Mouse (Mus musculus) ovary, postnatal 36 days (tissue): ENCODE data around the gene Sin3a.

Source experiments
- DNase-seq: peaks from one replicate; pipeline ENCODE4 v3.0.0; 2022; ENCODE audit warnings: low spot score, mixed read lengths

The Sin3a gene

DNA sequence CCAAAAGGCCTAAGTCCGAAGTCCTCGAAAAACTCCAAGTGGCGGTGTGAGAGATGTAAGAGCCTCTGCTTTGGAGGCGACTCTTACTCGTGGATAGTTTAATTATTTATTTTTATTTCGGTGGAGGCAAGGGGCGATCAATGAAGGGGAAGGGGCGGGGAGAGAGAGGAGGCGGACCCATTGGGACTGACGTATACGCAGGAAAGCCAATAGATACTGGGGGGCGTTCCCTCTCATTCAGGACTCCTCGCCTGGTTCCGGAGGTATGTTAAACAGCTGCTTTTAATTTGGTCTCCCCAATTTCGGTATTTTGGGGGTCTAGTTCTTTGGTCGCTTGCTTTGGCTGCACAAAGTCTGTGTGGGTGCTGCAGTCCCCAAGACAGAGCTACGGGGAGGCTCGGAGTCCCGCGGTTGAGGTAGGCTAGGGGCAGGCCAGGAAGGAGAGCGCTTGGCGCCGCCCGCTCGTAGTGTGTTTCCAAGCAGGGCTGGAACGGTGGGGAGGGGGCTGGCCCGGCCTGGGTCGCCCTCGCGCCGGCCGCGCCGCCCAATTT is at the start of gene Sin3a:
TSS of gene Sin3a (plus strand) at position 240 of the 551 bp plus-strand sequence.
- peak; percentile 65 for DNase-seq

DNA sequence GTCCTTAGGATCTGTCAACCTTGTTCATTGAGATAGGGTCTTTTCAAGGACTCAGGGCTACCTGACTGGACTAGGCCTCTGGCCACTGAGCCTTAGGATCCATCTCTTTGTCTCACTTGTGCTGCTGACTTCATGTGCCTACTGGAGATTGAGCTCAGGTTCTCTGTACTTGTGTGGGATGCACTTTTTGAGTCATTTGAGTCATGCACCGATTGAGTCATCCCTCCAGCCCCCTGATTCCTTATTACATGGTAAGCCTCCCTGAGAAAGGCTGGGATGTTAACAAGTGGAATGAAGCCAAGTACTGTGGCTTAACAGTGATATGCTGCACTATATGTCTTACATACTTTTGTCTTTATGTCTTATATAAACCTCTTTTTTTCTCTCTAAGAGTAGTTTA is 40.1 kb upstream of the Sin3a start:
- DNase-seq: no peak

DNA sequence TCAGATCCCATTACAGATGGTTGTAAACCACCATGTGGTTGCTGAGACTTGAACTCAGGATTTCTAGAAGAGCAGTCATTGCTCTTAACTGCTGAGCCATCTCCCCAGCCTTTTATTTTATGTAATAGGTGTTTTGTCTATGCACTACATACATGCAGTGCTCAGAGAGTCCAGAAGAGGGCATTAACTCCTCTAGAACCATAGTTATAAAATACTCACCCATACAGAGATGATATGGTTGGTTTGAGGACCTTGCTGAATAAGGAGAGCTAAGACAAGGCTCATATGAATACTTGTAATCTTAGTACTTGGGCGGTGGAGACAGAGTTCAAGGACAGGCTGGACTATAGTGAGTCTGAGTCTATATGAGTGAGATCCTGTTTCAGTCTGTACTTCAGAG is 15.6 kb upstream of the Sin3a start:
- DNase-seq: no peak

DNA sequence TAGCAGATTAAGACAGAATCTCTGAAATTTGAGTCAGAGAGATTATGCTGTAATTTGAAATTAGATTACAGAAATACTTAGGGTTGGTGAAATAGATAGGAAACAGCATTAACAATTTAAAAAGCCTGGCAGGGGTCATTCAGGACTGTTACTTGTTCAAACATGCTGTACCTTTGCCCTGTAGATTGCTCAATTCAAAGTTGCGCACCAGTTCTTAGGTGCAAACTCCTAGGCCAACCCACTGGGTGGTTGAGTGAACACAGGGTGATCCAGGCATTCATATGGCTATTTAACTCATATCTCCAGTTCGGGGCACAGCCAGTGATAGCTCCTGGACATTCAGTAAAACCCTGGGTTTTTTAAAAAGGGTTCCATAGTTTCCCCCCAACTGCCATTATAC is 7.7 kb upstream of the Sin3a start:
- no peak for DNase-seq

DNA sequence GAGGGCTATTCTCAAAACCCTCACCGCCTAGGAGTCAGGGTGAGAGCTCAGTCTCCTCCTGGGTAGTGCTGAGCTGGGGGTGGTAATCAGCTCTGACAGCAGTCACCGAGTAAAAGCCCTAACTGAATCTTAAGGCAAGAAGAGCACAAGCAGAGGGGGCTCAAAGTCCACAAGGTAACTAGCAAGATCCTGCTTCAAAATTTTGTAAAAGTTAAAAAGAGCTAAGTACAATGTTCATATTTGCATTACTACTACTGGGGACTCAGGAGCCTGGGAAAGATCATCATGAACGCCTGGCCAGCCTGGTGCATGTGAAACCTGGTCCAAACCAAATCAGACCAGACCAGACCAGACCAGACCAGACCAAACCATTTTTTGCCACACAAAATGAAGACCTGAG is 3.6 kb upstream of the Sin3a start:
- no peak for DNase-seq

DNA sequence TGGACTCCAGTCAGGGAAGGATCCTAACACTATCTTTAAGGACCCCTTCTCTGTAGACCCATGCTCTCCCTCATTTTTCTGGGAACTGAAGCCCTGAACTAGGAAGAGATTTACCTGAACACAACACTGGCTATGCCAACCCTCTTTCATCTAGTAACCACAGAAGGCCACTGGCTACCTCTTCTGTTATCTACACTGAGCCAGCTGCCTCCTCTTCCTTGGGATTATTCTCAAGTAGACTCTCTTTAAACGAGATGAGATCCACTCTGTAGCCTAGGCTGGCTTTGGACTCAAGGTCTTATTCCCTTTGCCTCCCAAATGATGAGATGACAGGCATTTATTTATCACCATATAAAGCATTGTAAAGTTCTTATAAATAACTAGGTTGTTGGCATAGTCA is 1.6 kb upstream of the Sin3a start:
- no peak for DNase-seq

DNA sequence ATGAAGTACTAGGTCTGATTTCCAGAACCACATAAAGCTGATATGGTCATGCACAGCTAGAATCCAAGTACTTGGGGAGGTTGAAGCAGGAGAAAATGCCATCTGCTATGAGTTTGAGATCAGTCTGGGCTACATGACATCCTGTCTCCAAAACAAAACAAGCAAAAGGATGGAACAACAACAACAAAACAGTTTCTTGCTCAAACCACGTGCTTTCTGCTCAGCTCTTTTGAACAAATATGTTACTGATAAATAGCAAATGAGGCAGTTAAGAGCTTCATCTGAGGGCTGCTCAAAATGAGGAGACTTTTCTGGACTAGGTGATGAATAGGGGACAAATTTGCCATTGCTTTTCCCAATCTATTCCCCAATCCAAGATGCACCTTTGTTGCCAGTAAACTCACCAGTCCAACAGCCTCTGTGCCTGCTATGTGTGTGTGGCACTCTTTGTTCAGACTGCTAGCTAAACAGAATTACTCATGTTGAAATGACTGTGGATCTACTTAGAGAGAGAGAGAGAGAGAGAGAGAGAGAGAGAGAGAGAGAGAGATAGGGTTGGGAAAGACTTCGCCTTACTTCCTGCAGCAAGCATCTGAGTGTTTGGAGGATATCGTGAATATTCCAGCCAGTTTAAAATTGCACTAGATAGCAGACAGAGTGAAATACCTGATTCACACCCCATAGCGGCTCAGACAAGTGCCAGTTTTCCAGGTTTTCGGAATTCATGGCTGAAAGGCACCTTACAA is 867 bp upstream of the Sin3a start:
- no peak for DNase-seq

DNA sequence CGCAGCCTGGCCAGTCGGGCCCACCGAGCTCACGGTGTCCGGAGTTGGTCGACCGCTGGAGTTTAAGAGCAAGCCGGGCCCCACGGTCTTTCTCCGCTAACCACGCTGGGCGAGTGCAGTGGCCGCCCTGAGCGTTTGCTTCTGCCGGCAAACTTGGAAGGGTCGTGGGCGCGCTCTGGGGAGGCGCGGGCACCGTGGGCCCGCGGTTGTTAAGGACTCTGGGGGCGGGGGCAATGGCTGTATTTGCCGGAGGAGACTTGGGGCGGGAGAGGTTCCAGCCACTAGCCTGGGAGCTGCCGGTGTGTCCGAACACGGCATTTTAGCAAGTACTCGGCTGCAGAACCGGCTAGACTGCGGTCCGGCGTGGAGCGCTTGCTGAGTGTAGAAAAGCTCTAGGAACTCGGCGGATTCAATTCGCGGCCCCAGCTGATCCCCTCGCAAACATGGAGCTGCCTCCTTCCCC is 717 bp downstream of the Sin3a start:
- DNase-seq: no peak

DNA sequence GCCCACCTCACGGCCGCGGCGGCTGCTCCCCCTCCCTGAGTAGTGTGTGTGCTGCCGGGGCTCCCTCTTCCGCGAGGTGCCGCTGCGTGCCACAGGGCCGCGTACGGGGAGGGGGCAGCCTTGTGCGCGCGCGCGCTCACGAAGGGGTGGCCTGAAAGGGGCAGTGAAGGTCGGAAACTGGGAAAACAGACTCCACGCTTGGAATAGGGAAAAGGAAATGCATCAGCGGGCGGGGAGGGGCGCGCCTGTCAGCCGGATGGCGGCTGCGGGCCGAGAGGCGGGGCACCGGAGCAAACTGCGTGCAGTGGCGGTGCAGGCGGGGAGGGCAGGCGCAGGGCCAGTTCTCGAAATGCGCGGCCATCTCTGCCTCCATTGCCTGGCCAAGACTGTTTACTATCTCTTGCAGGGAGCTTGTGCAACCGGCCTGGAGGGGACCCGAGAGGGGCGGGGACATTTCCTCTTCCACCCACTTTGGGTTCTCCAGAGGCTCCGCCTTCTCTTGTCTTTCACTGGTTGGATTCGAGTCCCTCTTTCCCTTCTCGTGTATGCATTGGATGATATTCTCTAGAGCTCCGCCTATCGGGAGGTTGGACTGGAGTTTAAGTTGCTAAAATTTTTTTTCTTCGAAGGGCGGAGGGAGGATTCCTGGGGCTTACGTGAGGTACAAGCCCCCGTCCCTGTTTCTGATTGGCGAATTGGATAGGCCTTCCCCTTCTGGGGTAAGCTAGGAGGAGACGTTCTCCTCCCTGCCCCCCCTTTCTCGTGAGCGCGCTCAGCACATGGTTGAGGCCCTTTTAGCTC is 1.3 kb downstream of the Sin3a start:
- peak; percentile 96 for DNase-seq

DNA sequence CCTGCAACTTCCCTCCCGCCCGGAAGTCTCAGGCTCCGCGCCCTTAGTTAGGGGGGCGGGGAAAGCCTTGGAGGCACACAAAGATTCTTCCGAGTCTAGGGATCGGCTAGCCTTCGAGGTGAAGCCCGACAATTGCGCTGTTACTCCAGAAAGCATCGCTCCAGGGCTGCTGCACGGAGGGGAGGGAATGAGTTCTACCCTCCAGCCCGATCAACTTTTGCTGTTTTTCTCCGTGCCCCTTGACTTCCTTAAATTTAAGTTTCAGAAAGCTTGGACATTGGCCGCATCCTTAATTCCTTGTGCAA is 1.9 kb downstream of the Sin3a start:
- no peak for DNase-seq

DNA sequence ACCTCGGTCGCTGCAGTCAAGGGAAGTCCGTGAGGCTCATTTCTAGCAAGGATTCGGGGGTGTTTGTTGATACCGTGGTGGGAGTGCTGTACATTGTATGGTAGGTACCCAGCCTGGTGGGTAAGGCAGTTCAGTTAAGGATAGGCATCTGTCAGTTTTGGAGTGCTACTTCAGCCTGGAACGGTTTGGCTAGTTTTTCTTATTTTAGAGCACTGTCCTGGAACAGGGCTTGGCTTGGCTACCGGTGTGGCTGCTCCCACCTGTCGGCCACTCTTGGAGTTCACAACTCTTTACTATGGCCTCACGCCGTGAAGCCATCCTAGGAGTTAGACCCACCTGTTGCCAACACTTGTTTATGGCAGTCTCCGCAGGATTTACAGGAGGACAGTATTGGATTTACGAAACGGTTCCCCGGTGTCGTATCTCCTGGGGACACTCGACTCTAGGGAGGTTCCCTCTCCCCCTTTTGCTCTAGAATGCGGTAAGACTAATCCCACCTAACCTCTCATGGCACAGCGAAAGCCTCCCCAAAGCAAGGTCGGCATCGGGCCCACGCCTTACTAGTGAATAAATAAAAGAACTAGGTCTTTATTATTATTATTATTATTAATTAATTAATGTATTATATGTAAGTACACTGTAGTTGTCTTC is 2.5 kb downstream of the Sin3a start:
- DNase-seq: peak; percentile 35

DNA sequence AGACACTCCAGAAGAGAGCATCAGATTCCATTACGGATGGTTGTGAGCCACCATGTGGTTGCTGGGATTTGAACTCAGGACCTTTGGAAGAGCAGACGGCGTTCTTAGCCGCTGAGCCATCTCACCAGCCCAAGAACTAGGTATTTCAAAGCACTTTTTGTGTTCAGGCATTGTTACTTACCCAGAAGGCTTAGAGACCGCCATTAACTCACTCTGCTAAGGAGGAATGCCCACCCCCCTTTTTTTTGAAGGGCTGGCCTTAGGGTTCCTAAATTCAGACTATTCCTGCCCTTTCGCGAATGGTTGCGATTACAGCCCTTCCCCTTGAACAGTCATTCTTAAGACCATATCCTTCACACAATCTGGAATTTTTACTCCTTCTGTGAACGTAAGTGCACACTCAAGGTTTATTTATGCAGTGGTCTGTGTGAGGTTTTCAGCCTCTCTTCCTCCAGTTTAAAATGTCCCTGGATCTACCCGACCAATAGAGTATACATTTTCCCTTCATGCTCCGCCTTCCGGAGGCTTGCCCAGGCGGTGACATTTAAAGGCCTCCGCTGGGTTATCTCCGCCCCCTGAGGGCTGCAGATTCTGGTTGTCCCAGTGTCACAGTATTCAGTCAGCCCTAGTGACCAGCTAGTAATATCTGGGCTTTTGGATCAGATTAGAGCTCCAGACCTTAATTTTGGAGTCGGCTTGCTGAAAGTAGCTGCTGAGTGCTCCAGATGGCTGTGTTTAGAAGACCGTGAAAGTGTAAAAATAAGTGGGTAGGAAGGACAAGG is 3.2 kb downstream of the Sin3a start:
- DNase-seq: peak; percentile 65

DNA sequence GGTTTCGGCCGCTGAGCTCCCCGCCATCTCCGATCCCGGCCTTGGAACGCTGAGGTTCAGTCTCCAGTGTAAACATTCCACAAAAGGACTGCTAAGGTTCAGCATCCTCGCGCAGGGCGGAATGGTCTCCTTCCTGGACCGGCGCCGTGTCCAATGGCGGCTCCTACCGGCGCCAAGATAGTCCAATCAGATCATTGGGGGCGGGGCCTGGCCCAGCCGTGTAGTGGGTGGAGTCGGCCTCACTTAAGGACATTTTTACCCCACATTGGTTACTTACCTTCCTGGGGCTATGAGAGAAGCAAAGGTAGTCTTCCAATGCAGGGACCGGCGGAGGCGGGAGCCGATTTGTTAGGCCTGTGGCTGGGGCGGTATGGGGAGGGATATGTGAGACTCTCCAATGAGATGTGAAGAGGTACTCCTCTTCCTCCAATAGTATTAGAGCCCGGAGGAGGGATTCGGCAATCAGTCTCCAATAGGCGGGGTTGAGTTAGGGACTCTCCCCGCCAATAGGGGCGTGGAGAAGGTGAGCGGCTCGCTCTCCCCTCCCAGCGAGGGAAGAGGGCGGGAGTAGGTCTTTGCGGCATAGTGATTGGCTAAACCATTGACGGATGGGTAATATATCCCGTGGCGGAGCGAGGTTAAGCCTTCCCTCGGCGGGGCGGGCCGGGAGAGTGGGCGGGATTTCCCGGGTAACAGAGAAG is 4.0 kb downstream of the Sin3a start:
- DNase-seq: peak; percentile 96

DNA sequence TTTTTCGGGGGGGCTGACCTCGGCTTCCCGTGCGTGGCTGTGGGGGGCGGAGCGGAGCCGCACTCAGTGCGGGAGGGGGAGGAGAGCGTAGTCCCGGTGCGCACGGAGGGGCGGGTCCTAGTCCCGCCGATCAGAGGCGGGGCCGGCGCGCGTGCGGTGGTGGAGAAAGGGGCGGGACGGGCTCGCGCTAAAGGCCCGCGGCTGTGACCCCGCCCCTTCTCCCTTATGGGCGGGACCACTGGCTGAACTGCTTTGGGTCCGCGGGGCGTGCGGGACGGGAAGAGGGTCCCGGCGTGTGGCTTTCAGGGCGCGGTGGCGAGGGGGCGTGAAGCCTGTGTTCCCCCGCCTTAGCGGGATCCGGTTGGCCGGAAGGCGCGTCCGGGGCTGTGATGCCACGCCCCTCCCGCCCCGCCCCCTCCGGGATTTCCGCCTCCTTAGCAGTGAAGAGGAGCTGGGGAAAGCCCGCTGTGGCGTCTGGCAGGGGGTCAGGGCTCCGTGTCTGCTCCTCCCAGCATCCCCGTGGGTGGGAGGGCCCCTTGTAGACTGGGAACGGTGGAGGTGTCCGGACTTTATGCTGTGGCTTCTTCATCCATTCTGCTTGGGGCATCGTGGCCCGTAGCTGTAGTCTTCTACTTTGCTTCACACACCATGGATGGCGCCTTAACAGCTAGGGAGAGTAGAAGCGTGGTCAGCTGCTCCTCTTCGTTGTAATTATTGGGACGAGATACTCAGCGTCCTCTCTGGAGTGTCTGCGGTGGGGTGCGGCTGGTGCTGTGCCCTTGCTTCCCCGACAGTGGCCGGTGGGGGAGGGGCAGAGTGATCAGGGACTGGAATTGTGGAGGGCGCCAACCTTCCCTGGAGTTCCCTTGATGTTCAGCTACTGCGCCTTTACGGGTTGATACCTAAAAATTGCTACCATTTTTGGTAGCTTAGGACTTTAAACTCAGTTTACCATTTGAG is 5.1 kb downstream of the Sin3a start:
- peak; percentile 92 for DNase-seq

DNA sequence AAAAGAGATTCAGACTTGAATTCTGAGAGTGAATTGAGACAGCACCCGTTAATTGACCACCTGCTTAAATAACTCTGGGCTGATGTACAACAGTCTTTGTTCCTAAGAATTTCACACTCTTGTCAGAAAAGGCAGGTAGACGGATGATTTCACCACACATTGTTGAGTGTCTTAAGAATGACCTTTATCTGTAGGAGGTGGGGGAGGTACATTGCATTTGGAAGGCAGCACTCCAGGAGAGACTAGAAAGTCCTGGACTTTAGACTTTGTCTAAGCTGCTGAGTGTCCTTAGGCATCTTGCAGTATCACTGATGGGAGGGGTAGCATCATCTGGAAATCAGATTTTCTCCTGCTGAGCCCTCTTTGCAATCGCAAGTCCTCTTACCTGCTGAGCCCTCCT is 10.4 kb downstream of the Sin3a start:
- no peak for DNase-seq

DNA sequence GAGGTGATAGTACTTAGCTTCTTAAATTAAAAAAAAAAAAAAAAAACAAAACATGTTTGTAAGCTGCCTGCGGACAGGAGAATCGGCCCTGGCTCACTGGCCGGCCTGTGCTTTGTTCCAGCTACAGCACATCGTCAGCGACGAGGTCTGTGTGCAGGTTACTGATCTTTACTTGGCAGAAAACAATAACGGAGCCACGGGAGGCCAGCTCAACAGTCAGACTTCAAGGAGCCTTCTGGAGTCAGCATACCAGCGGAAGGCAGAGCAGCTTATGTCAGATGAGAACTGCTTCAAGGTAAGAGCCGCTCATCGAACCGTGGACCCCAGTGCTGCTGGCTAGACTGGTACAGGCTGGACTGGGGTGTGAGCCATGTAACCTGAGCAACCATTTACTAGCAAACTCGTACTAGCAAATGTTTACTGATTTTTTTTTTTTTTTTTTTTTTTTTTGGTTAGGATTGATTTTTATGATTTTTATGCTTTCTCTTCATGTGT is 45.5 kb downstream of the Sin3a start:
- no peak for DNase-seq

DNA sequence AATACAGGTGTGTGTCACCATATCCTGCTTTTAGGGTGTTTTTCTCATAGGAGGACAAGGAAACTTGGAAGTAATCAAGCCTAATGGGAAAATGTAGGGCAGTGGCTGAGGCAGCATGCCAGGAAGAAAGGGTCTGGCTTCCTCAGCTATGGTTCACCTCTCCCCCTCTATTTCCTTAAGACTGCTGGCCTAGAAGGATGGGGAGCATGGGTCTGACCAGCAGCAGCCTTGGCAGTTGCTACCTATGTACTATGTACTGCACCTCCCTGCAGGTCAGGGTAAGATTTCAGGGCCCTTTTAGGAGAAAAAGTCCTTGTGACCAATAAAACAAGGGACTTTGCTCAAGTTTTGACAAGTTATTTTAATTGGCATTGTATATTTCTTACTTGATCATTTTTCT is 57.8 kb downstream of the Sin3a start:
- no peak for DNase-seq

DNA sequence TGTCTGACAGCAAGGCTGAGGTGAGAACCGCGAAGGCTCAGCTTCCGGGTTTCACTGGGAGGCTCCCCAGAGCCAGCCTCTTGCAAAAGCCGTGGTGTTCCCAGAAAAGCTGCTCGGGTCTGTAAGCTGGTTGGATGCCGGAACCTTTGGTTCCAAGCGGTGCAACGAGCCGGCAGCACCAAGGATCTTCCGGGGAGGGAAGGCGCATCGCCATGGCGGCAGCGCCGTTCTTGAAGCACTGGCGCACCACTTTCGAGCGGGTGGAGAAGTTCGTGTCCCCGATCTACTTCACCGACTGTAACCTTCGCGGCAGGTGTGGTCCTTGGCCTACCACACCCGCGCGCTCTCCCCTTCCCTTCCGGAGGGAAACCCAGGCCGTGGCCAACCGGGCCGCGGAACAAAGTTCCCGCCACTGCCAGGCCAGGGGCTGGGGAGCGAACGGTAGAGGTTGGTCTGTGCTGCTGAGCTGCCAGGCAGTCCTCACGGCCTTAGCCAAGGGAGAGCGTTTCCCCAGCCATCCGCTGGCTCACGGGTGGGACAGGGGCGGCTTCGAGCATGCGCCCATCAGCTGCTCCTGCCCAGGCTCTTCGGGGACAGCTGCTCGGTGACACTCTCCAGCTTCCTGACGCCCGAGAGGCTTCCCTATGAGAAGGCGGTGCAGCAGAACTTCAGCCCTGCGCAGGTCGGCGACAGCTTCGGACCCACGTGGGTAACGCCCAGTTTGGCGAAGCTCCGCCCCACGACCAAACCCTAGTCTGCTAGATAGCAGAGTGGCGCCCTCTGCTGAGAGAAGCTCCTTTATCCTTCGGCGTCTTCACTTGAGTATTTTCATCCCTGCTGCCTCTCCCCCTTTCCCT is 59.0 kb downstream of the Sin3a start, which contains the start of gene Man2c1:
TSS of gene Man2c1 (plus strand) at position 114 of the 857 bp plus-strand sequence.
- DNase-seq: peak; percentile 89

DNA sequence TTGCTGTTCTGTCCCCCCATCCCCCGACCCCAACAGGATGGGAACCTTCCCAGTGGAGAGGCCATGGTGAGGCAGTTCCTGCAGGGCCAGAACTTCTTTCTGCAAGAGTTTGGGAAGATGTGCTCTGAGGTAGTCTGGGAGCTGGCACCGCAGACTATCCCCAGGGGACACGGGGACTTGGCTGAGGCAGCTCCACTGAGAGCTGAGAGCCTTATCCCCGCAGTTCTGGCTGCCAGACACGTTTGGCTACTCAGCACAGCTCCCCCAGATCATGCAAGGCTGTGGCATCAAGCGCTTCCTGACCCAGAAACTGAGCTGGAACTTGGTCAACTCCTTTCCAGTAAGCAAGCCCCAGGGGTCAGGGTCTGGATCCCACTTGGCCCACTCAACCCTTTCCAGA is 65.4 kb downstream of the Sin3a start:
- DNase-seq: no peak
